Mouse (Mus musculus): ENCODE measurements at regions not wholly inside any gene's neighbourhood (a gene's known extent, or its start where the extent isn't known, plus 50 kb on each side); places are given as distances from the start of the nearest gene placed in this dataset.

- TF ChIP-seq MAX (IDR thresholded peaks at IDR 0.05; ENCODE audit: low read depth) (no peak), POLR2A (IDR thresholded peaks at IDR 0.05; ENCODE audit: insufficient read length, low read depth) (no peak)
Observed at GRCm38 (mm10) chr10:112742123-112742522, 186.7 kb downstream of the Atxn7l3b start.
